Mouse (Mus musculus): ENCODE measurements at regions not wholly inside any gene's neighbourhood (a gene's known extent, or its start where the extent isn't known, plus 50 kb on each side); places are given as distances from the start of the nearest gene placed in this dataset.

- no peak overlapping the region for H3K9ac ChIP-seq (ENCODE audit: low read depth, low read length)
- no peak overlapping the region for H3K4me2 ChIP-seq (replicated peaks; ENCODE audit: low read depth)
- no peaks in the 10 kb centered on the region for H3K27me3 ChIP-seq (replicated peaks; ENCODE audit: control insufficient read depth, insufficient read depth, low read length)
- no peak for ATAC-seq
- 85% methylated on average over 8 of the region's 8 CpGs for WGBS
- H3K4me3 ChIP-seq (ENCODE audit: low read depth, low read length), result no peak overlapping the region
- H3K9me3 ChIP-seq (ENCODE audit: control insufficient read depth), result no peaks in the 10 kb centered on the region
- TF ChIP-seq CTCF (IDR thresholded peaks at IDR 0.05; ENCODE audit: low read depth), result no peak
- H3K27ac ChIP-seq (ENCODE audit: low read depth, low read length), result no peak overlapping the region
- no peaks in the 10 kb centered on the region for H3K36me3 ChIP-seq (ENCODE audit: control insufficient read depth, insufficient read depth)
- H3K4me1 ChIP-seq (replicated peaks; ENCODE audit: control insufficient read depth, insufficient read depth, low read length), result no peaks in the 10 kb centered on the region
These were observed 107.1 kb upstream of the Krr1 start for GRCm38 (mm10) chr10:111865286-111865830.

DNA sequence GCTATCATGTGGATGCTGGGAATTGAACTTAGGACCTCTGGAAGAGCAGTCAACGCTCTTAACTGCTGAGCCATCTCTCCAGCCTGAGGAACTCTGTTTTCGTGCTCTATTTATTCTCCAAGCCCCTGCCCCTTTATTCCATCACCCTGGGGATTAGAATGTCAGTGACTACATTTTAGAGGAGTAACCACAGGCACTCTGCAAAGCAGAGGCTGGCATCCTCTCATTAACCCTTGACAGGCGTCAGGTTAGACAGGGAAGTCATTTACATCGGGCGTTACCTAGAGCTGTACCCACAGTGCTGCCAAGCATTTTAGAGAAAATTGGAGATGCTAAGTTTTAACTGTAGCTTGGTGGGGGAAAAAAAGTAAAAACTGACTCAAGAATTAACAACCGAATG lies 105.4 kb upstream of the Krr1 start:
- no peak overlapping the region for H3K4me2 ChIP-seq (replicated peaks; ENCODE audit: low read depth)
- TF ChIP-seq CTCF (IDR thresholded peaks at IDR 0.05; ENCODE audit: low read depth), result no peak
- 72% methylated on average over 6 of the region's 6 CpGs for WGBS
- no peak overlapping the region for H3K4me3 ChIP-seq (ENCODE audit: low read depth, low read length)
- ATAC-seq, result no peak
- no peak overlapping the region for H3K9ac ChIP-seq (ENCODE audit: low read depth, low read length)
- H3K36me3 ChIP-seq (ENCODE audit: control insufficient read depth, insufficient read depth), result no peaks in the 10 kb centered on the region
- H3K4me1 ChIP-seq (replicated peaks; ENCODE audit: control insufficient read depth, insufficient read depth, low read length), result no peaks in the 10 kb centered on the region
- no peak overlapping the region for H3K27ac ChIP-seq (ENCODE audit: low read depth, low read length)
- H3K9me3 ChIP-seq (ENCODE audit: control insufficient read depth), result no peaks in the 10 kb centered on the region
- H3K27me3 ChIP-seq (replicated peaks; ENCODE audit: control insufficient read depth, insufficient read depth, low read length), result no peaks in the 10 kb centered on the region

DNA sequence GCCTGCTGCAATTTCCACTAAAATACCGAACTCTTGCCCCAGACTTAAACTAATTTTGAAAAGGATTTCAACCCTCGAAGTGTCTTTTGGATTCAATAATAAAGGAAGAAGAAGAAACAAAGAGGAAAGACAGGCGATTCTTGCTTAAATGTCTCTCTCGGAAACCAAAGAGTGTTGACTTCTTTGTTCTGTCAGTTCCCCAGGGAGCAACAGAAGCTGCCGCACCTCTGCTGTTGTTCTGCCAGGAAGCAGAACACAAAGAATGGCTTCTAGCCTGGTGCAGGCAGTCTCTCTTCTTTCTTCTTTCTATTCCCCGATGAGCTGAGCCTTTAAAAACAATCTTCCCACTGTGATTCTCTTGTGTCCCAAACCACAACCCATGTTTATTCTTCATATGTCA lies 104.9 kb upstream of the Krr1 start:
- no peak for ATAC-seq
- 42% methylated on average over 6 of the region's 6 CpGs for WGBS
- Histone ChIP-seq H3K27me3 (replicated peaks; ENCODE audit: control insufficient read depth, insufficient read depth, low read length) (no peaks in the 10 kb centered on the region), H3K36me3 (ENCODE audit: control insufficient read depth, insufficient read depth) (no peaks in the 10 kb centered on the region), H3K9ac (ENCODE audit: low read depth, low read length) (no peak overlapping the region), H3K4me2 (replicated peaks; ENCODE audit: low read depth) (no peak overlapping the region), H3K9me3 (ENCODE audit: control insufficient read depth) (no peaks in the 10 kb centered on the region), H3K4me3 (ENCODE audit: low read depth, low read length) (no peak overlapping the region), H3K4me1 (replicated peaks; ENCODE audit: control insufficient read depth, insufficient read depth, low read length) (no peaks in the 10 kb centered on the region), H3K27ac (ENCODE audit: low read depth, low read length) (no peak overlapping the region)
- TF ChIP-seq CTCF (IDR thresholded peaks at IDR 0.05; ENCODE audit: low read depth), result no peak

GRCm38 (mm10) chr10:111880354-111880753 lies 92.1 kb upstream of the Krr1 start:
- H3K27ac ChIP-seq (ENCODE audit: low read depth, low read length), result no peak overlapping the region
- no peaks in the 10 kb centered on the region for H3K4me1 ChIP-seq (replicated peaks; ENCODE audit: control insufficient read depth, insufficient read depth, low read length)
- no peak overlapping the region for H3K9ac ChIP-seq (ENCODE audit: low read depth, low read length)
- no peak overlapping the region for H3K4me3 ChIP-seq (ENCODE audit: low read depth, low read length)
- no peak overlapping the region for H3K4me2 ChIP-seq (replicated peaks; ENCODE audit: low read depth)
- 80% methylated on average over 3 of the region's 3 CpGs for WGBS
- no peaks in the 10 kb centered on the region for H3K9me3 ChIP-seq (ENCODE audit: control insufficient read depth)
- H3K27me3 ChIP-seq (replicated peaks; ENCODE audit: control insufficient read depth, insufficient read depth, low read length), result no peaks in the 10 kb centered on the region
- no peak for TF ChIP-seq CTCF (IDR thresholded peaks at IDR 0.05; ENCODE audit: low read depth)
- no peak for ATAC-seq
- H3K36me3 ChIP-seq (ENCODE audit: control insufficient read depth, insufficient read depth), result no peaks in the 10 kb centered on the region

GRCm38 (mm10) chr10:111881339-111882211 lies 90.9 kb upstream of the Krr1 start:
- no peak for TF ChIP-seq CTCF (IDR thresholded peaks at IDR 0.05; ENCODE audit: low read depth)
- H3K4me1 ChIP-seq (replicated peaks; ENCODE audit: control insufficient read depth, insufficient read depth, low read length), result no peaks in the 10 kb centered on the region
- no peaks in the 10 kb centered on the region for H3K9me3 ChIP-seq (ENCODE audit: control insufficient read depth)
- H3K4me3 ChIP-seq (ENCODE audit: low read depth, low read length), result no peak overlapping the region
- WGBS, result 88% methylated on average over 24 of the region's 24 CpGs
- H3K4me2 ChIP-seq (replicated peaks; ENCODE audit: low read depth), result no peak overlapping the region
- H3K9ac ChIP-seq (ENCODE audit: low read depth, low read length), result no peak overlapping the region
- no peak for ATAC-seq
- H3K36me3 ChIP-seq (ENCODE audit: control insufficient read depth, insufficient read depth), result no peaks in the 10 kb centered on the region
- H3K27me3 ChIP-seq (replicated peaks; ENCODE audit: control insufficient read depth, insufficient read depth, low read length), result no peaks in the 10 kb centered on the region
- no peak overlapping the region for H3K27ac ChIP-seq (ENCODE audit: low read depth, low read length)

- Histone ChIP-seq H3K27me3 (replicated peaks; ENCODE audit: control insufficient read depth, insufficient read depth, low read length) (no peaks in the 10 kb centered on the region), H3K9ac (ENCODE audit: low read depth, low read length) (no peak overlapping the region), H3K9me3 (ENCODE audit: control insufficient read depth) (no peaks in the 10 kb centered on the region), H3K4me3 (ENCODE audit: low read depth, low read length) (no peak overlapping the region), H3K4me2 (replicated peaks; ENCODE audit: low read depth) (no peak overlapping the region), H3K4me1 (replicated peaks; ENCODE audit: control insufficient read depth, insufficient read depth, low read length) (no peaks in the 10 kb centered on the region), H3K36me3 (ENCODE audit: control insufficient read depth, insufficient read depth) (no peaks in the 10 kb centered on the region), H3K27ac (ENCODE audit: low read depth, low read length) (no peak overlapping the region)
- TF ChIP-seq CTCF (IDR thresholded peaks at IDR 0.05; ENCODE audit: low read depth), result no peak
- ATAC-seq, result no peak
- 90% methylated on average over 6 of the region's 6 CpGs for WGBS
These were observed 89.9 kb upstream of the Krr1 start for GRCm38 (mm10) chr10:111882521-111882920.
